Mouse (Mus musculus): Measurements from ENCODE around the gene Prmt7.

DNA sequence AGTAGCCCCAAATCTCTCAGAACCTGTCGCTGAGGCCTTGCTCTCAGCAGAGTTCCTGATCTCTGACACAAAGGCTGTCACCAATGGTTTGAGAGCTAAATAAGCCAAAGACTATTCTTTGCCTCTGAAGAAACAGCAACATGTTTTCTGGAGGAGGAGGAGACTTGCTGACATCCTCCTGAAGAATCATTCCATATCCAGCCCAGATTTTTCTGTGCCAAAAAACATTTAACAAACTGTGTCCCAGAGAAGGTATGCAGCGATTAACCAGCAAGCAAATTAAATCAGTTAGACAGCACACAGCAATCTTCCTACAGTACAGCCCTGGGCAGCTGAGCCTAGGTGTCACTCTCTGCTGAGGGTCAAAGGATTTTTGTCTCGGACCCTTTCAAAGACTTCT lies 62.7 kb downstream of the Prmt7 start:
- TF ChIP-seq CTCF (IDR thresholded peaks at IDR 0.05; ENCODE audit: control insufficient read depth, insufficient read depth, low read length) = no peak
- TF ChIP-seq POLR2A (IDR thresholded peaks at IDR 0.05; ENCODE audit: borderline replicate concordance, control insufficient read depth, low read depth, low read length) = no peak

Data from bone marrow, adult 2 months (tissue).